Mouse (Mus musculus): ENCODE measurements around the gene Gm6121. TPM values are rescaled to one million over a fixed set of nuclear protein-coding genes. Genes with fewer than 3 reads are reported as not detected.
"Not testable (repeated sequence)": the region's sequence is repeated elsewhere in the genome, so short reads cannot be mapped to it uniquely, and the experiment has no call there.

The Gm6121 gene
- polyA plus RNA-seq (2016; fragmentation: Nextera tagmentation; extraction: Ambion mirVana): not detected in 2 replicates

- not testable (repeated sequence) for H3K9ac ChIP-seq; ATAC-seq; H3K36me3 ChIP-seq; H3K27me3 ChIP-seq (replicated peaks); H3K9me3 ChIP-seq (replicated peaks); H3K4me3 ChIP-seq; H3K4me1 ChIP-seq; H3K4me2 ChIP-seq; H3K27ac ChIP-seq
- no CpG with 5 or more reads among the region's 5 CpGs for WGBS (ENCODE audit: insufficient replicate concordance)
Observed at GRCm38 (mm10) chrX:26935597-26935996, at the start of gene Gm6121. Gene Gm6121 (minus strand): TSS chrX:26935697.

Other genes starting within 250 kb of the Gm6121 start
- gene Gm14525, start 233.1 kb downstream of the Gm6121 start, polyA plus RNA-seq (2016; fragmentation: Nextera tagmentation; extraction: Ambion mirVana): not detected in 2 replicates

Data from liver, embryonic 12.5 days (tissue).